7 mouse cellular contexts compared by ENCODE assay signal in genomic region chr7:27167475-27168094, GRCm38 (mm10). TPM values are rescaled to one million over a fixed set of nuclear protein-coding genes. Genes with fewer than 3 reads are reported as not detected.
DNase-seq lines count a peak whose midpoint lies in the region; ATAC-seq lines count a peak whose summit lies in the region.

No protein-coding gene starts in this region.

- no peak for DNase-seq in lung, postnatal 25 days (ENCODE audit: low spot score)
- no peak for DNase-seq in gastrocnemius, adult 8-10 months (ENCODE audit: low spot score in 2 of 2)
- no peak for DNase-seq in T-cell, adult 2 months (ENCODE audit: low spot score)

- H3K9me3 ChIP-seq in lung, embryonic 16.5 days (ENCODE audit: control insufficient read depth, low read length): no peaks in the 10 kb centered on the region
- no peaks in the 10 kb centered on the region for H3K9me3 ChIP-seq in forebrain, embryonic 15.5 days
- H3K9me3 ChIP-seq in limb, embryonic 15.5 days: no peaks in the 10 kb centered on the region
- no peaks in the 10 kb centered on the region for H3K9me3 ChIP-seq in stomach, embryonic 14.5 days (ENCODE audit: control insufficient read depth, low read depth, low read length)

- peak overlapping the region; percentile 92 for H3K9ac ChIP-seq in lung, embryonic 16.5 days (ENCODE audit: low read length)
- peak overlapping the region; percentile 86 for H3K9ac ChIP-seq in forebrain, embryonic 15.5 days (replicated peaks)
- peak overlapping the region; percentile 74; the same call in 1 of the 2 replicates for H3K9ac ChIP-seq in limb, embryonic 15.5 days
- peak overlapping the region; percentile 76; the same call in 1 of the 2 replicates for H3K9ac ChIP-seq in stomach, embryonic 14.5 days (replicated peaks; ENCODE audit: low read depth, low read length)

- peaks cover 37% of the 10 kb centered on the region for H3K4me1 ChIP-seq in lung, embryonic 16.5 days (replicated peaks; ENCODE audit: control insufficient read depth, insufficient read depth, low read length)
- peaks cover 40% of the 10 kb centered on the region for H3K4me1 ChIP-seq in forebrain, embryonic 15.5 days
- peaks cover 43% of the 10 kb centered on the region for H3K4me1 ChIP-seq in limb, embryonic 15.5 days
- H3K4me1 ChIP-seq in stomach, embryonic 14.5 days (ENCODE audit: control insufficient read depth, insufficient read depth, low read length): peaks cover 37% of the 10 kb centered on the region

- H3K4me2 ChIP-seq in lung, embryonic 16.5 days (ENCODE audit: low read depth, low read length): peak overlapping the region; percentile 89
- peak overlapping the region; percentile 85 for H3K4me2 ChIP-seq in forebrain, embryonic 15.5 days (replicated peaks)
- H3K4me2 ChIP-seq in limb, embryonic 15.5 days: peak overlapping the region; percentile 83
- H3K4me2 ChIP-seq in stomach, embryonic 14.5 days (replicated peaks; ENCODE audit: low read depth, low read length): peak overlapping the region; percentile 88

- ATAC-seq in lung, embryonic 16.5 days (ENCODE audit: low read depth): no peak
- no peak for ATAC-seq in forebrain, embryonic 15.5 days (replicated peaks)
- ATAC-seq in limb, embryonic 15.5 days (ENCODE audit: insufficient number of reproducible peaks, low FRiP score, low TSS enrichment, low read depth): no peak
- no peak for ATAC-seq in stomach, embryonic 14.5 days (ENCODE audit: insufficient number of reproducible peaks, insufficient read depth, low FRiP score, low read depth)

- no peaks in the 10 kb centered on the region for H3K27me3 ChIP-seq in lung, embryonic 16.5 days (ENCODE audit: control insufficient read depth, insufficient read depth, low read depth, low read length)
- no peaks in the 10 kb centered on the region for H3K27me3 ChIP-seq in forebrain, embryonic 15.5 days
- no peaks in the 10 kb centered on the region for H3K27me3 ChIP-seq in limb, embryonic 15.5 days
- H3K27me3 ChIP-seq in stomach, embryonic 14.5 days (ENCODE audit: control insufficient read depth, insufficient read depth, low read length): no peaks in the 10 kb centered on the region

- peak overlapping the region; percentile 99 for H3K27ac ChIP-seq in lung, embryonic 16.5 days (ENCODE audit: low read length)
- H3K27ac ChIP-seq in forebrain, embryonic 15.5 days (replicated peaks): peak overlapping the region; percentile 97
- H3K27ac ChIP-seq in limb, embryonic 15.5 days: peak overlapping the region; percentile 98
- peak overlapping the region; percentile 97; the same call in 1 of the 2 replicates for H3K27ac ChIP-seq in stomach, embryonic 14.5 days (ENCODE audit: low read length)

- H3K36me3 ChIP-seq in lung, embryonic 16.5 days (ENCODE audit: control insufficient read depth, insufficient read depth, low read length): peaks cover 23% of the 10 kb centered on the region
- H3K36me3 ChIP-seq in forebrain, embryonic 15.5 days: peaks cover 16% of the 10 kb centered on the region
- H3K36me3 ChIP-seq in limb, embryonic 15.5 days: peaks cover 44% of the 10 kb centered on the region
- H3K36me3 ChIP-seq in stomach, embryonic 14.5 days (ENCODE audit: control insufficient read depth, insufficient read depth, low read length): peaks cover 22% of the 10 kb centered on the region

- 67% methylated on average over 11 of the region's 11 CpGs for WGBS in lung, embryonic 16.5 days
- WGBS in forebrain, embryonic 15.5 days: 75% methylated on average over 11 of the region's 11 CpGs
- WGBS in limb, embryonic 15.5 days: 77% methylated on average over 11 of the region's 11 CpGs
- 75% methylated on average over 11 of the region's 11 CpGs for WGBS in stomach, embryonic 14.5 days

- H3K4me3 ChIP-seq in lung, embryonic 16.5 days (ENCODE audit: low read length): peak overlapping the region; percentile 62
- H3K4me3 ChIP-seq in forebrain, embryonic 15.5 days: peak overlapping the region; percentile 90
- H3K4me3 ChIP-seq in limb, embryonic 15.5 days: peak overlapping the region; percentile 77
- peak overlapping the region; percentile 74 for H3K4me3 ChIP-seq in stomach, embryonic 14.5 days (ENCODE audit: low read depth, low read length)

RNA-seq across cellular contexts. Expression of gene Egln2, which starts 1.0 kb away (rescaled TPM):
- polyA plus RNA-seq in lung, embryonic 16.5 days (2015; fragmentation: Nextera tagmentation; extraction: Ambion mirVana): 68.8 and 72.9 TPM in 2 replicates
- polyA plus RNA-seq in forebrain, embryonic 15.5 days (2015; fragmentation: Nextera tagmentation; extraction: Ambion mirVana): 107 and 109 TPM in 2 replicates
- polyA plus RNA-seq in limb, embryonic 15.5 days (2015; fragmentation: Nextera tagmentation; extraction: Ambion mirVana): 74.5 and 78.3 TPM in 2 replicates
- 39.0 and 42.5 TPM in 2 replicates for polyA plus RNA-seq in stomach, embryonic 14.5 days (2014; fragmentation: Nextera tagmentation; extraction: Ambion mirVana)
- total RNA-seq in gastrocnemius, adult 8-10 months (2022): 100 to 1,000 TPM; 119 to 120 (median 119) TPM

RNA-seq across cellular contexts. Expression of gene Rab4b, which starts 11.1 kb away (rescaled TPM):
- polyA plus RNA-seq in lung, embryonic 16.5 days (2015; fragmentation: Nextera tagmentation; extraction: Ambion mirVana): 73.2 and 76.1 TPM in 2 replicates
- polyA plus RNA-seq in forebrain, embryonic 15.5 days (2015; fragmentation: Nextera tagmentation; extraction: Ambion mirVana): 79.0 and 86.9 TPM in 2 replicates
- polyA plus RNA-seq in limb, embryonic 15.5 days (2015; fragmentation: Nextera tagmentation; extraction: Ambion mirVana): 70.5 and 73.3 TPM in 2 replicates
- 68.6 and 71.1 TPM in 2 replicates for polyA plus RNA-seq in stomach, embryonic 14.5 days (2014; fragmentation: Nextera tagmentation; extraction: Ambion mirVana)
- 1 to 10 TPM; 4.3 to 5.8 (median 4.7) TPM for total RNA-seq in gastrocnemius, adult 8-10 months (2022)

RNA-seq across cellular contexts. Expression of gene Gm21983, which starts 13.3 kb away (rescaled TPM):
- 1.4 and 1.7 TPM in 2 replicates for polyA plus RNA-seq in lung, embryonic 16.5 days (2015; fragmentation: Nextera tagmentation; extraction: Ambion mirVana)
- polyA plus RNA-seq in forebrain, embryonic 15.5 days (2015; fragmentation: Nextera tagmentation; extraction: Ambion mirVana): not detected in 2 replicates
- 0.90 and 1.2 TPM in 2 replicates for polyA plus RNA-seq in limb, embryonic 15.5 days (2015; fragmentation: Nextera tagmentation; extraction: Ambion mirVana)
- not detected in 2 replicates for polyA plus RNA-seq in stomach, embryonic 14.5 days (2014; fragmentation: Nextera tagmentation; extraction: Ambion mirVana)
- not detected for total RNA-seq in gastrocnemius, adult 8-10 months (2022)

RNA-seq across cellular contexts. Expression of gene Mia, which starts 13.4 kb away (rescaled TPM):
- polyA plus RNA-seq in lung, embryonic 16.5 days (2015; fragmentation: Nextera tagmentation; extraction: Ambion mirVana): 170 and 185 TPM in 2 replicates
- 9.4 and 14.8 TPM in 2 replicates for polyA plus RNA-seq in forebrain, embryonic 15.5 days (2015; fragmentation: Nextera tagmentation; extraction: Ambion mirVana)
- polyA plus RNA-seq in limb, embryonic 15.5 days (2015; fragmentation: Nextera tagmentation; extraction: Ambion mirVana): 127 and 146 TPM in 2 replicates
- polyA plus RNA-seq in stomach, embryonic 14.5 days (2014; fragmentation: Nextera tagmentation; extraction: Ambion mirVana): 2.4 and 6.3 TPM in 2 replicates
- total RNA-seq in gastrocnemius, adult 8-10 months (2022): under 1 TPM in 1 of 4 experiments, not detected in 3; 0.75 TPM

RNA-seq across cellular contexts. Expression of gene Cyp2t4, which starts 14.1 kb away (rescaled TPM):
- 0.18 TPM in 1 of 2 replicates, not detected in the other for polyA plus RNA-seq in lung, embryonic 16.5 days (2015; fragmentation: Nextera tagmentation; extraction: Ambion mirVana)
- 0.27 TPM in 2 replicates for polyA plus RNA-seq in forebrain, embryonic 15.5 days (2015; fragmentation: Nextera tagmentation; extraction: Ambion mirVana)
- 0.09 TPM in 1 of 2 replicates, not detected in the other for polyA plus RNA-seq in limb, embryonic 15.5 days (2015; fragmentation: Nextera tagmentation; extraction: Ambion mirVana)
- polyA plus RNA-seq in stomach, embryonic 14.5 days (2014; fragmentation: Nextera tagmentation; extraction: Ambion mirVana): 0.17 TPM in 1 of 2 replicates, not detected in the other
- not detected for total RNA-seq in gastrocnemius, adult 8-10 months (2022)
